Mouse (Mus musculus): Measurements from ENCODE around the gene Junb.

Gene Junb

GRCm38 (mm10) chr8:84987388-84987787 is 8.9 kb upstream of the Junb start:
- no peak for DNase-seq

DNA sequence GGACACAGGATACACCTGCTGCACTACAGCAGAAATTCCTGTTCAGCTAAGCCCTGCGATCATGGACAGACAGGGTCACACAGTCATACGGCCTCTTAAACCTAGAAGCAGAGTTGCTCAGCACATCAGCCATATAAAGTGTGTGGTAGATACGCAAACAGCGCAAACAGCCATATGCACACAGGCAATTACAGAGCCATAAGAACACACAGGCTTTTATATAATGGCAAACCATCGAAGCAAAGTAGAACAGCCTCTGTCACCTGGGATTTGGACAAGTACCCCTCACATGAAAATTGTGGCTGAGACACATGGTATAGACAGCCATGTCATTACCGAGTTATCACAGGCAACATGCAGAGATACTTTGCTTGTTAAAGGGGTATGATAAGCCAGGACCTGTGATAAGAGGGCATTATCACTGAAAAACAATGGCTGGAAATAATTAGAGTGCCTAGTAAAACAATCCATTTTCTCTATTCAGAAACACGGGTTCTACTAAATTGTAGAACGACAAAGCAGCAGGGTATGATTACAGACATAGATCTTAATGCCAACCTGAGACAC is 7.9 kb upstream of the Junb start:
- no peak for DNase-seq

- DNase-seq = peak; percentile 90
These were observed 7.3 kb upstream of the Junb start for GRCm38 (mm10) chr8:84985684-84986378.

DNA sequence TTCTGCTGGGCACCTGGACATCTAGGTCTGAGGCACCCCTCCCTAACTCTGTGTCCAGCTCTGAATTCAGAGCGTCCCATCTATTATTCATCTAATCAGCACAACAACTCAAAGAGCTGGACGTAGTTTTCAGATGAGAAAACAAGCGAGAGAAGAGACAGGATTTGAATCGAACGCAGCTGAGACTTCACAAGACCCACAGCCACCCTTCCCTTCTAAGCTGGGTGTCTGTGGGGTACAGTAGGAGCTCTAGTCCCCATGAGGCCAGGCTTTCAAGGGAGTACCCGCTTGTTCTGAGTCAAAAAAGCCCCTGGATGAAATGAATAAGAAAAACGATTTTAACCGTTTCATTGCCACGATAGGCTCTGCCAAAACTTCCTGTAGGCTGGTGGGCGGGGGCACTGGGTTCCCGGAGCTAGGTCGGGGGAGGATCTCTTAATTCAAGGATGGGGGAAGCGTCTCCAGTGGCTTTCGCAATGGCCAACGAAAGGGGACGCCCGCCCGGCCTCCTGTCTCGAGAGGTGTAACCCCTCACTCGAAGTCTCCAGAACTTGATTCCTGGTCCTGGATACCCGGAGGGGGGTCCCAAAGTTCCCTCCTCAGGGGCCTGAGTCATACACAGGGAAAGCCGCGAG is 6.6 kb upstream of the Junb start:
- DNase-seq = no peak

DNA sequence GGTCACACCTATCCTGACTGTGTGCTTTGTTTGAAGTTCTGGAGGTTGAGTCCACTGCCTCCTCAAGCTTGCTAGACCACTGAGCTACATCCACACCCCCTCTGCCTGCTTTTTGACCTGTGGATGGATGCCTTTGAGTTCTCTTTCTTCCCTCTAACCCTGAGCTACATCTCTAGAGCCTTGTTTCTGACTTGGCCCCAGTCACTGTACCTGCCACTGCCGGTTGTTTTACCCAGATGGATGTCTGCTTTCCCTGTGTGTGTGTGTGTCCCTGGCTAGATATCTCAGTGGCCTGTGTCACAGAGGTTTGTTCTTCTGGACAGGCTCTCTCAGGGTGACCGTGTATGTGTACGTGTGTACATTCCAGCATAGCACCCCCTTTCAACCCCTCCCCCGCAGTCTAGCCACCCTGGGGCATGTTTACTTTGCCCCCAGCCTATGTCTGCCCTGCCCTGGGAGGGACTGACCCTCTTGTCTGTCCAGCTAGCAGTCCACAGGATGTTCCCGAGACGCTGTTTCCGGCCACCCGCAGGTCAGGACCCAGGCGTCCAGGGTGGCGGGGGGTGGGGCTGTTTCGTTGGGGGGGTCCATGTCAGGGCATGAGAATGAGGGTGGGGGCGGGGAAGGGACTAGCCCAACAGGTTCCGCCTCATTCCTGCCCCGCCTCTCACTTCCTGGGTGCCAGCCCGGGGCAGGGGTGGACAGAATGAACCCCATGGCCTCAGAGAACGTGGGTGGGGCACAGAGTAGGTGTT is 6.0 kb upstream of the Junb start:
- no peak for DNase-seq

- no peak for DNase-seq
These were observed 4.0 kb upstream of the Junb start for GRCm38 (mm10) chr8:84982499-84983011.

DNA sequence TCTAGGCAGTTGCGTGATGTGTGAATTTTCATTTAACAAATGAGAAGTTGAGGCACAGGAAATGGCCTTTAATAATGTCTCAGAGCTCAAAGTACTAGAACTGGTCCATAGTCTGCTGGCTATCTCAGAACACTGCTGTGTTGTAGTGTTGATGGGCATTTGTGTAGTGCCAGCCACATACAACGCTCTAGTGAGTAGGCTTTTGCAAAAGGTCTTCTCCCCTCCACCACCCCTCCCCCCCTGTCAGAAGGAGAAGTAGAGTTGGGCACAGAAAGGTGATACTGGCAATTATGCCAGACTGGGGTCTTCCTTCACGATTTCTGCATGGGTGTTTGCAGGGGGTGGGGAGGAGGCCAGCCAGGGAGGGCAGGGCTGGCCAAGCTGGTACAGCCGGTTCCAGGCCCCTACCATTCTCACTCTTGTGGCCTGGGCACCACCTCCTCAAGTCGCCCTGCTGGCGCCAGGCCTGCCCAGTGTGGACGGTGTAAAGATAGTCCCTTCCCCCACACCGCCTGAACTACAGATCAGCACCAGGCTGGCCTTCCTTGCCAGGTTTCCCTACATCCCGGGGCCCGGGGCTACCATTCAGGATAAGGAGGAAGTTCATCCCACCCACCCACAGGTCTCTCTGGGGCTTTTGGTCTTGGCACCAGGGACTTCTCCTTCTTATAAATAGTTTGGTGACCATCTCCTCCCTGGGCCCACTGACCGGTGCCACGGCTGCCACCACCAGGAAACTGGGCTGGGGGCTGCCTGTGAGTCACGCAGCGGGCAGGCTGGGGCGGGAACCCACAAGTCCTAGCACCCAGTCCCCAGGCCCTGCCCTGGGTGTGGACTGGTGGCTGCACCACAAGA is 3.4 kb upstream of the Junb start:
- no peak for DNase-seq

DNA sequence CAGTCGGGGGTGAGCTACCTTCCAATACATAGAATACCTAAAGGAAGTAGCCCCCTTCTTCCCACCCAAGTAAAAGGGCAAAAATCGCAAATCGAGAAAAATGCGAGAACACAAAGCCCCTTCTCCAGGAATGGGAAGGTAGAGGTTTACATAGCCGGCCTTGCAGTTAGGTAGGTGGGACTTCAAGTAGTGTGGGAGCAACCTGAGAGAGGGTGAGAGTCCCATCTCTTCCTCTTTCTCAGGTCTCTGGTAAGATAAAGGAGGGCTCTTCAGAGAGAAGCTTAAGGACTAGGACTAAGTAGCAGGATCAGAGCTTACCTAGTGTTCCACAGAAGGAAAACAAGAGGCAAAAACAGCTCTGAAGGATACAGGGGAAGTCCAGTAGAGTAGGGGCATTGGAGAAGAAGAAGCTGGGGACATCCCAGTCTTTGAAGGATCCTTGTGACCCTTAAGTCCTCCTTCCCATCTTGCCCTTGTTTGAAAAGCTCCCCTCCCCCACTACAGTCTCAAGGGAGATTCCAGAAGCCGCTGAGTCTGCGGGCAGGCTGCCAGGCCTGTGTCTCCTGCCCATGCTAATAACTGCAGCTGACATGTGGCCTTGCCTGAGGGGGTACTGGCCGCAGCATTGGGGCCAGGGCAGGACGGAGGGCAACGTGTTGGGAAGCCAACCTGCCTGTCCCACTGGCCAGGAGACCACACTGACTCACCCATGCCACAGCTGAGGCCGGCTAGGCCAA is 2.3 kb upstream of the Junb start:
- DNase-seq = no peak

DNA sequence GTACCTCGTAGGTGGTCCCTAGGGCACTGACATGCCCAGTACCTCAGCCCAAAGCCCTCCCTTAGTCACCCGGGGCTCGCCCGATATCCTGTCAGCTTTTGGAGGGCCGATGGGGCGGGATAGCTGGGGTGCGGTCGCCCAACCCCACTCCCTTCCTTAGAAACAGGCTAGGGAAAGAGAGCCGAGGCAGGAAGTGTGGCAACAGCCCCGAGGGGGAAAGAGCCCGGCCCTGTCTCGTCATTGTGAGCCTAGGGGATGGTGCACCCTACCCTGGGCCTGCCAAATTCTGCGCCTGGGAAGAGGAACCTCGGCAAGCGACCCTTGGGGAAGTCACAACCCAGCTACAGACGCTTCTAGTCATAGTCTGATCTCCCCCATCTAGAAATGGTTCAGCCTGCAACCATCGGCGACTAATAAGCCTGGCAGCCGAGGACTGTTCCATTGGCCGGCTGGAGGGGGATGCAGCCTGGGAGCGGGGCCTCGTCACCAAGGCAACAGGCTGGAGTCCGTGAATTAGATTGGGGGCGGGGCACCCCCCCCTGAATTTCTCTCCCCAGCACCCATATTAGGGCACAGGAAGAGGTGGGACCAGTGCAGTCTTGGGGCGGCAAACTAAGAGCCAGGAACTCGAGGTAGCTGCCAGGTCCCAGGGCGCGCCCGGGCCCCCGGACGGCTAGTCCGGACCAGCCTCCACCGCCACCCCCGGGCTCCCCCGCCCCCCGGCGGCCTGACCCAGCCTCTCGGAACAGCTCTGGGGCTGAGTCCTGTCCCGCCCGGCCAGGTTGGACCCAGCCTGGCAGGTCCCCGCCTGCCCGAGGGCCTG is 1.3 kb upstream of the Junb start:
- peak; percentile 85 for DNase-seq

DNA sequence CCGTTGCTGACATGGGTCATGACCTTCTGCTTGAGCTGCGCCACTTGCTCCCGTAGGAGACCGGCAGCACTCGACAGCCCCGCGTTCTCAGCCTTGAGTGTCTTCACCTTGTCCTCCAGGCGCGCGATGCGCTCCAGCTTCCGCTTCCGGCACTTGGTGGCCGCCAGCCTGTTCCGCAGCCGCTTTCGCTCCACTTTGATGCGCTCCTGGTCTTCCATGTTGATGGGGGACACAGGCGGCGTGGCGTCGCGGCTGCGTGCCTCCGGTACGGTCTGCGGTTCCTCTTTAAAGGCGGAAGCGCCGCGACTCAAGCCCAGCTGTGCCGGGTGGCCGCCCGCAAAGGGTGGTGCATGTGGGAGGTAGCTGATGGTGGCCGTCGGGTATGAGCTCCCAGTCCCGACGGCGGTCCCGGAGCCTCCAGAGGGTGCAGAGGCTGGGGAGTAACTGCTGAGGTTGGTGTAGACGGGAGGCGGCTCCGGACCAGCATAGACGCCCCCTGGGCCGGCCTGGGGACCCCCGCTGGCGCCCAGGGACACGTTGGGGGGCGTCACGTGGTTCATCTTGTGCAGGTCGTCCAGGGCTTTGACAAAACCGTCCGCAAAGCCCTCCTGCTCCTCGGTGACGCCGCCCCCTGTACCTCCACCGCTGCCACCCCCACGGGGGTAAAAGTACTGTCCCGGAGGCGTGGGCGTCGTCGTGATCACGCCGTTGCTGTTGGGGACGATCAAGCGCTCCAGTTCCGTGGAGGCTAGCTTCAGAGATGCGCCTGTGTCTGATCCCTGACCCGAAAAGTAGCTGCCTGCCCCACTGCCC is 877 bp downstream of the Junb start:
- no peak for DNase-seq

DNA sequence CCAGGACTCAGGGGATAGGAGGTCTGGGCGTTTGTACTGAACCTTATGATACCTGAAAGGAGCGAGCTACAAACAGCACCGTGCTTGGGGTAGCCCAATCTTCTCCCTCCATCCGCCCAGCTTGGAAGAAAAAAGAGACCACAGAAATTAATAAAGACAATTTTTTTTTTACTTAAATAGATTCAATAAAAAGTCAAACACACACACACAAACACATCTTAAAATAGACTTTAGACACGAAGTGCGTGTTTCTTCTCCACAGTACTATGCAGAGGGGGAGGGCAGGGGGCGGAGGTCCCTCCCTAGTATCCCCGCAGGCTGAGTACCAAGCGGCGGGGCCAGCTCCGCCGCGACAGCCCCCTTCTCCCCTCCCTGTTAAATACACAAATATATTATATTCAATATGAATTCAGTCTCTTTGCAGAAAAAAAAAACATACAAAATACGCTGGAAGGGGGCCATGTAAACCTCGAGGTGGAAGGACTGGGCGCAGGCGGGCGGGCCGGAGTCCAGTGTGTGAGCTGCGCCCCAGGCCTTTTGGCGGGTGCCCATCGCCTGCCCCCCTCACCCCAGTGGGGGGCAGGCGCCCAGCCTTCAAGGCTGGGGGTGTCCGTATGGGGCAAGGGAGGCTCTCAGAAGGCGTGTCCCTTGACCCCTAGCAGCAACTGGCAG is 1.6 kb downstream of the Junb start:
- peak; percentile 51 for DNase-seq

- DNase-seq = peak; percentile 94
These were observed 2.3 kb downstream of the Junb start for GRCm38 (mm10) chr8:84976031-84976762.

DNA sequence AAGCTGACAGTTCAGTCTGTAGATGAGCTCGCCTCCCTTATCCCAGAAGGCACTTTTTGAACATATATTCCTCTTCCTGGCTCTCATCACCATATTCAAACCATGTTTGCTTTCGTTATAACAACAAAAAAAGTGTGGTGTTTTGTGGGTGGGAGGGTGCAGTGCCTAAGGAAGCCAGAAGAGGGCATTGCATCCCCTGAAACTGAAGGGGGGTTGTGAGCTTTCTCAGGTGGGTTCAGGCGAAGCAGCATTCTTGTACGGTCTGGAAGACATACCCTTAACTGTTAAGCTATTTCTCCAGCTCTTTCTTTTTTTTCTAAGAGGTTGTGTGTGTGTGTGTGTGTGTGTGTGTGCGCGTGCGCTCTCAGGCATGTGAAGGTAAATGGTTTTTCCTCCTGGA is 3.1 kb downstream of the Junb start:
- DNase-seq = no peak

GRCm38 (mm10) chr8:84974543-84975142 is 3.9 kb downstream of the Junb start:
- DNase-seq = no peak

DNA sequence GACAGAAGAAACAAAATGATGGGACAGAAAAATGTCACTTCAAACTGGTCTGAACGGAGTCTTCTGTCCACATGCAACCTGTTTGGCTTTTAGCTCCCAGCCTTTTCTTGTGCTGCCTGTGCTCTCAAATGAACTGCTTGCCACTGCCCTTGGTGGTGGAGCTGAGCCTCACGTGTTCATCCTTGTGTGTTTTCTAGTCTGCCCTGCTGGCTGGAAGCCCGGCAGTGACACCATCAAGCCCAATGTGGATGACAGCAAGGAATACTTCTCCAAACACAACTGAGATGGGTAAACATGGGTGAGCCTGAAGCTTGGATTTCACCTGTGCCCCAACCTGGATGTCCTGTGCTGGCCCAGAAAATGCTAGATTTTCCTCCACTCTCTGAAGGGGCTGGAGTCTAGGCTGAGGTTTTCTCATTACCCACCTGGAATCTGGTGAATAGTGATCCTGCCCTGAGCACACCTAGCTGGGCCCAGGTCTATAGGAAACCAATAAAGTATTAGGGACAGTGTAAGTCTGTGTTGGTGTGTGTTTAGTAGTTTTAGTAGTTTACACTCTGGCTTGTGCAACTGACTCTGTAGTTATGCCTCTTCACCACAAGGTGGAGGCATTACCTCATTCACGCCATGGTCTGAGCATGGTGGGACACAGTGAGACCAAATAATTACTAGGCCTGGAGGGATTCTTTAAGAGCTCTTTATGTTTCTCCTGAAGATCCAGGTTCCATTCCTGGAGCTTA is 4.5 kb downstream of the Junb start:
- no peak for DNase-seq

DNA sequence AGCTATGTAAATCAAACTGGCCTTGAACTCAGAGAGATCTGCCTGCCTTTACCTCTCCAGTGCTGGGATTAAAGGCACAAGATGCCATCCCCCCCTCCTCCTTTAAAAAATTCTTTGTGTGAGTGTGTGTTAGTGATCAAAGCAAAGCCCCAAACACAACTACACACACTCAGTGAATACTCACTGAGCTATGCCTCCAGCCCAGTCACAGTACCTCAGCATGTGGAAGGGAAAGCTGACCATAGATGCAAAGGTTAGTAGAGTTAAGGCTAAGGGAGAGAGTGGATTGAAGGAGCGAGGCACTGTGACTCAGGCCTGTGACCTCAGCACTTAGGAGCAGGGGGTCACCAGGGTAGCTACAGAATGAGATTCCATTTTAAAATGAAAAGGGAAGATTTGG is 5.4 kb downstream of the Junb start:
- DNase-seq = no peak

DNA sequence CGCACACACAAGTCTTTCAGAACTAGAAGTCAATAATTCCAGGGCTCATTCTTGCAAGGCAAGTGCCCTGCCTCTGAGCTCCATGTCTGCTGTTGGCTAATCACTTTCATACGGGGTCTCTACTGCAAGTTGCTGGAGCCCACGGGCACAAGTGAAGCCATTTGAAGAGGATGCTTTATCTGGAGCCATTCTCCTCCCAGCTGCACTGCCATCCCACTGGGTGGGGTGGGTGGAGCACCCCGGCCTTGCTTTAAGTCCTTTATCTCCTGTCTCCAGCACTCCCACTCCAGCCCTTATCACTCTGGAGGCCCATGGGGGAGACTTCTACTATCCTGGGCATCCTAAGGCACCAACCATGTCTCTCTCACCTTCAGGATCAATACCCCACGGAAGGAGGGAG is 7.6 kb downstream of the Junb start:
- peak; percentile 19 for DNase-seq
